Mouse (Mus musculus) bone marrow macrophage, adult 2 months (primary cell): ENCODE data around the gene Ilf2. TPM values are rescaled to one million over a fixed set of nuclear protein-coding genes. Genes with fewer than 3 reads are reported as not detected.
A peak's percentile ranks its signal among the peaks of the same experiment; 100 is the strongest.

Source experiments
- H3K27ac ChIP-seq: 2 replicates; pipeline ENCODE4 v1.5.1; 2012; ENCODE audit warnings: low read depth, low read length; ENCODE audit not compliant: insufficient read depth
- H3K4me1 ChIP-seq: 2 replicates; pipeline ENCODE4 v1.6.1; 2012; ENCODE audit warnings: low read length; ENCODE audit not compliant: control insufficient read depth, insufficient read depth
- H3K4me3 ChIP-seq: 2 replicates; pipeline ENCODE4 v1.5.1; 2012; ENCODE audit warnings: mild to moderate bottlenecking, low read length, moderate library complexity; ENCODE audit not compliant: insufficient read depth
- CTCF ChIP-seq: IDR thresholded peaks from 2 replicates; pipeline ENCODE4 v1.5.1; 2012; ENCODE audit warnings: low read depth, mild to moderate bottlenecking, low read length, moderate library complexity
- POLR2A ChIP-seq: IDR thresholded peaks from 2 replicates; pipeline ENCODE4 v1.6.1; 2012; ENCODE audit warnings: mild to moderate bottlenecking, low read depth, low read length, borderline replicate concordance
- polyA plus RNA-seq: library from polyadenylated mRNA; stranded (reverse); fragments of >200 nt; gene quantifications from 2 replicates; pipeline ENCODE4 v1.2.4, GENCODE M21; 2012; ENCODE audit not compliant: missing spikeins, insufficient read depth, insufficient read length

Ilf2 gene
- polyA plus RNA-seq, 1 experiment: 29.3 TPM

DNA sequence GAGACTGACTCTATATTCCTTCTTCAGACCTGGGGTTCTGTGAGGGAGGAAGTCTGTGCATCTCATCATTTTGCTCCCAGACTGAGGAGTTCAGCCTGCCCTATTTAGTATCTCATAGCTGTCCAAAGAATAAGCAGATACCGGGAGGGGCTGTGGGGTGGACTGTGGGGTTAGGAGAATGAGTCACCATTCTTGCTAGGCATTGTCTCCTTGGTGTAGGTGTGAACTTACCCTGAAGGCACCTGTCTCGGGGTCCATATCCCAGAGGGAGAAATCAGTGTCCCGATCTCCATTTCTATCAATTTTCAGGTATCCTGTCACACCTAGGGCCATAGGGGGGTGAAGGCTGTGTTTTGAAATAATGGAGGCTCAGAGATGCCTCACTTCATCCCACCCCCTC is 14.0 kb upstream of the Ilf2 start:
- Histone ChIP-seq H3K4me1 (peaks cover 19% of the 10 kb centered on the region), H3K27ac (no peak overlapping the region), H3K4me3 (no peak overlapping the region)
- no peak for TF ChIP-seq CTCF

DNA sequence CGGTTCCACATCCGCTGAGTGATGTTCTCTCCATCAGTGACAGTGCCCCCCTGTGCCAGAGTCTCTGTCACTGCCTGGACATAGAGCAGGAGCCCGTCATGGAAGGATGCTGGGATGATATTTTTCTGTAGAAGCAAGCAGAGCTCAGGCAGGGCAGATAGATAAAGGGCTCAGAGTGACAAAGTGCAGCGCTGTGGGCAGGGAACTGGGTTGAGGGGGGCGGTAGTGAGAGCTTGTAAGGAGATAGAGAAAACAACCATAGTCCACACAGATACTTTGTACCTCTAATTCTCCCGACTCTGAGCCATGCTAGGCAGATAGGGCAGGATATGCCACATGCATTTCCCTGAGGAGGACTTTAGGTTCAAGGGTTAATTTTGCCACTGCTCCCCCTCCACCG is 13.3 kb upstream of the Ilf2 start:
- H3K4me3 ChIP-seq: no peak overlapping the region

DNA sequence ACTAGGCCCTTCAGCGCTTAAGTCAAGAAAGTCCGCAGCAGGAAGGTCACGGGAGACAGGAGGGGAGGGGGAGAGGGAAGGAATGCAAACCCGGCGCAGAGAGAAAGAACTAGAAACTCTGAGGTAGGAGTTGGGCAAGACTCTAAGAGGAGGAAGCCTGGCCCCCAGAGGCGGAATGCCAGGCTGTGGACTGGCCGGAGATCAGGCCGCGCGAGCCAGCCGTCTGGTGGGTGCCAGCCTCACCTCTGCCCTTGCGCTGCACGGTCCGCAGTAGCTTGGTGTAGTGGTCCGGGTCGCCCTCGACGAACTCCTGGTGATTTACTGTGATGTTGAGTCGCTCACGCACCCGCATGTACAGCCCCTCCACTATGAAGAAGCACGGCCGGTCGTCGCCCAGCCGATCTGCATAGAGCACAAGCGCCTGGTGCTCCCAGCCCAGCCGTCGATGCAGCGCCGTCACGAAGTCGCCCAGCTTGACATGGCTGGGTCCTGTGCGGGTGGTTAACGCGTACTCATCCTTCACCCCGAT is 11.3 kb upstream of the Ilf2 start:
- H3K4me3 ChIP-seq: peak overlapping the region; percentile 57
- peaks cover 10% of the 10 kb centered on the region for H3K4me1 ChIP-seq
- no peak for TF ChIP-seq CTCF
- no peak for TF ChIP-seq POLR2A
- no peak overlapping the region for H3K27ac ChIP-seq

More for the DNA sequence above, 13.3 kb upstream of the Ilf2 start:
- TF ChIP-seq CTCF (no peak), POLR2A (no peak)
- Histone ChIP-seq H3K4me1 (peaks cover 19% of the 10 kb centered on the region), H3K27ac (no peak overlapping the region)

DNA sequence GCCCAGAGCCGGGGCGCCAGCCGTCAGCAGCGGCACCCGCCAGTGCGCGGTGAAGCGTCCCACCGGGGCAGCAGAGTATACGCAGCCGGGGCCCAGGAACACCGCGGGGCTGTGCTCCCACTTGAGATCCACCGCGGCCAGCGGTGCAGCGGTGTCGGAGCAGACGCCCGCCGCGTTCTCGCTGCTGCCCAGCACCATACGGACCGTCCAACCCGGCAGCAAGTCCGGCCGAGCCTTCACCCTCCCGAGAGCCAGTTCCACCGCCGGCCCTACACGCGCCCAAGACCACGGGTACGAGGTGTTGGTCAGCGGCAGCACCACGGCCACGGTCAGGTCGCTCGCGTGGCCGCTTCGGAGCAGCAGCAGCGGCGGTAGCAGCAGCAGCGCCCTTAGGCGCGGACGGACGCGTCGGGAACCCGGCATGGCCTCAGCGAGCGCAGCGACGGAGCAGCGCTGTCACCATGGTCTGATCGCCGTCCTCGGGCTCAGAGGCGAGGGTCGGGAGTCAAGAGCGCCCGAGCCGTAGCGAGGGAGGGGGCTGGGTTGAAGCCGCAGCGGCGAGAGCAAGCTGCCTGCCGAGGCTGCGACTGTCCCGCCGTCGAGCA is 10.7 kb upstream of the Ilf2 start:
- H3K4me1 ChIP-seq: peaks cover 5% of the 10 kb centered on the region
- H3K27ac ChIP-seq: no peak overlapping the region
- peak overlapping the region; percentile 57 for H3K4me3 ChIP-seq
- no peak for TF ChIP-seq CTCF
- no peak for TF ChIP-seq POLR2A

DNA sequence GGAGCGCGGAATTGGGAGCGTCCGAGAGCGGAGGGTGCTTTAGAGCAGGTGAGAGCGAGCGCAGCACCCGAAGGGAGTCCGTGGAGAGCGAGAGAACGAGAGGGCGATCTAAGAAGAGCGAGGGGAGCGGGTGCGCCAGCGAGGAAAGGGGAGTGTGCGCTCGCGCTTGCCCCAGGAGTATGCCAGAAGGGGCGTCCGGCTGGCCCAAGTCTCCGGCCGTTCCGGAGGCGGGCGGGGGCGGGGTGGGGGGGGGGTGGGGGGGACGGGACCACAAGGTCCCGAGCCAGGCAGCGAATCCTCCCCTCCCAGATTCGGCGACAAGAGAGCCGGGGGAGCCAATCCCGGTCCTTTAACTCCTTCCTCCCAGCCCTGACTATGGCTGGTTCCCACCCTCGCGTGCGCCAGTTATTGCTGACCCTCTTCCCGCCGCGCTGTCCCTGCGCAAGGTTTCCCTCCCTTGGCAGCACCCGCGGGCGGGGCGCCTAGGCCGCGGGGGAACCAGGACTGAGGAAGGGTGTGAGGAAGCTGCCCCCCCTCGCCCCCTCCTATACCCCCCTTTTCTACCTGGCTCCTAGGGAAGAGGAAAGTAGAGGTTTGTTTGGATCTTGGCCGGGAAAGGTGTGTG is 10.1 kb upstream of the Ilf2 start, which contains the start of gene Npr1:
Npr1 (minus strand) TSS at position 181 of the 625 bp plus-strand sequence.
- peak within 1 kb of the TSS; percentile 57 for H3K4me3 ChIP-seq
- H3K27ac ChIP-seq: no peak within 1 kb of the TSS
- TF ChIP-seq CTCF: no peak
- no peak for TF ChIP-seq POLR2A
- no peaks in the 10 kb centered on the region for H3K4me1 ChIP-seq

DNA sequence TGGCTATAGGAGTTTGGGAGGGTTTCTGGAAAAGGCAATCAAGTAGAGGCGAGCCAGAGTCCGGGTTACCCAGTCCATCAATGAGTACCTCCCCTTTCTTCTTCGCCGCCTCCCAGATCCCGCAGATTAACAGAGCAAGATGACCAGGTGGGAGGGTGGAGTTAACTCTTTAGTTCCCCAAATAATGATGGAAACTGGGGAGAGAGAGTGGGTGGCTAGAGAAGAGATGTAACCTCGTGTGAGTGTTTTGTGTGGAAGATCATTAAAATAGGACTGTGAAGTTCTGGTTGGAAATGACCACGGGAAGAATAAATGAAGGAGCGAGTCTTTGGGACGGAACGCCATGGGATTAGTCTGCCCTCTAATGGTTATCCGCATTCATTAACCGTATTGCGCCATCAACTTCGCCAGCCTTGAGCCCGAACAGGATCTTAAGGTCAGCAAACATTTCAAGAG is 9.6 kb upstream of the Ilf2 start:
- Histone ChIP-seq H3K4me1 (no peaks in the 10 kb centered on the region), H3K4me3 (peak overlapping the region; percentile 34), H3K27ac (no peak overlapping the region)
- TF ChIP-seq POLR2A: no peak
- TF ChIP-seq CTCF: 0 out of 2 replicates have a peak, but pooled peaks have one; percentile 27

DNA sequence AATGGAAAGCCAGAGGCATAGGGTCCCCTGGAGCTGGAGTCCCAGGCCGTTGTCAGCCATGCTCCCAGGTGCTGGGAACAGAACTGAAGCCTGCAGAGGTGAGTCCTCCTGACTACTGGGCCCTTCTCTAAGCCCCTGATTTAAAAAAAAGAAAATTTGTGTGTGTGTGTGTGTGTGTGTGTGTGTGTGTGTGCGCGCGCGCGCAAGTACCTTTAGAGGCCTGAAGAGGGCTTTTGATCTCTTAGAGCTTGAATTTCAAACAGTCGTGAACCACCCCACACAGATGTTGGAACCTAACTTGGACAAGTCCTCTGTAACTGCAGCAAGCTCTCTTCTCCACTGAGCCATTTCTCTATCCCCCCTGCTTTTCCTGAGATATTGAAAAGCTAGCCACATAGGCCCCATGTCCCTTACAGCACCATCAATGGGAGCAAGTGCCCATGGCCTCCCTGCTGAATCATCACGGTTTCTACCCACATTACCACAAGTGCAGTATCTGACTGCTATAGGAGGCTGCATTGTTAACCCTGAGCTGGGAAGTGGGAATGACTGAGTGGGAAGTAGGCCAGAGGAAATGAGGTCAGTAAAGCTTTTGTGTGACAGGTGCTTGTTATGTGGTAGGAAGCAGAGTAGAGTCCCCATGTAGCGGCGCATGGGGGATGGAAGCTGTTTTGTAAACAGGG is 8.2 kb upstream of the Ilf2 start:
- H3K4me3 ChIP-seq: no peak overlapping the region
- no peak overlapping the region for H3K27ac ChIP-seq
- TF ChIP-seq CTCF (no peak), POLR2A (no peak)
- peaks cover 3% of the 10 kb centered on the region for H3K4me1 ChIP-seq

DNA sequence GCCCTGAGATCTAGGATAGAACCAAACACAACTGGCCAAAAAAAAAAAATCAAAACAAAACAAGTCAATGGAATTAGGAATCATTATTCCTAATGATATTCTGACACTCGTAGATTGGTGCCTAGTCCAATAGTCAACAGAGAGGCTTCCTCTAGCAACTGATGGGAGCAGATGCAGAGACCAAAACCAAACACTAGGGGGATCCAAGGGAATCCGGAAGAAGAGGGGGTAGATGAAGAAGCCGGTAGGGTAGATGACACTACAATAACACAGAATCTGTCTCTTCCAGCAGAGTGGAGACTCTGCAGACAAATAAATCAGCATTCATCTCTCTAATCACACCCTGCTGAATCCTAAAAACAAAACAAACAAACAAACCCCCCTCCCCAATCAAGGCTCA is 3.7 kb upstream of the Ilf2 start:
- H3K4me3 ChIP-seq: no peak overlapping the region
- no peak for TF ChIP-seq POLR2A
- TF ChIP-seq CTCF: no peak
- peaks cover 7% of the 10 kb centered on the region for H3K4me1 ChIP-seq
- H3K27ac ChIP-seq: no peak overlapping the region

DNA sequence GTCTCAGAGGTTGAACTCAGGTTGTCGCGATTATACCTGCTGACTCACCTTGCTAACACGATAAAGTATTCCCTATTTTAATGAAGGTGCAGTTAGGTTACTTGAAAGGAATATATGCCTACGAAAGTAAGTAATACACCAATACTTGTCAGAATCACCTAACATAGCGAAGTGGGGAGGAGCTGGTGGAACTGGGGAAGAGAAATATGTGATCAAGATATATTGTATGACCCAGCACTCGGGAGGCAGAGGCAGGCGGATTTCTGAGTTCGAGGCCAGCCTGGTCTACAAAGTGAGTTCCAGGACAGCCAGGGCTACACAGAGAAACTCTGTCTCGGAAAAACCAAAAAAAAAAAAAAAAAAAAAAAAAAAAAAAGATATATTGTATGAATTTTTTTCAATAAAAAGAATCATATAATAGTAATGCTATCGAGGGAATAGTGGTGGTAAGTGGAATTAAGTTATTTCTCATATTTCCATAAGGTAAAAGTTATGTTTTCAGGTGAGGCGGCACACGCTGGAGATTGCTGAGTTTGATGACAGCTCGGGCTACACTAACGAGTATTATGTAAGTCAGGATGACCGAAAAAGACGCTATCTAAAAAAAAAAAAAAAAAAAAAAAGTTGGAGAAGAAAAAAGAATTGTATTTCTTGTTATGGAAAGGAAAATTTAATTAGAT is 635 bp upstream of the Ilf2 start:
- TF ChIP-seq POLR2A (no peak), CTCF (no peak)
- no peak overlapping the region for H3K27ac ChIP-seq
- peaks cover 9% of the 10 kb centered on the region for H3K4me1 ChIP-seq
- H3K4me3 ChIP-seq: peak overlapping the region; percentile 37; the same call in 1 of the 2 replicates

DNA sequence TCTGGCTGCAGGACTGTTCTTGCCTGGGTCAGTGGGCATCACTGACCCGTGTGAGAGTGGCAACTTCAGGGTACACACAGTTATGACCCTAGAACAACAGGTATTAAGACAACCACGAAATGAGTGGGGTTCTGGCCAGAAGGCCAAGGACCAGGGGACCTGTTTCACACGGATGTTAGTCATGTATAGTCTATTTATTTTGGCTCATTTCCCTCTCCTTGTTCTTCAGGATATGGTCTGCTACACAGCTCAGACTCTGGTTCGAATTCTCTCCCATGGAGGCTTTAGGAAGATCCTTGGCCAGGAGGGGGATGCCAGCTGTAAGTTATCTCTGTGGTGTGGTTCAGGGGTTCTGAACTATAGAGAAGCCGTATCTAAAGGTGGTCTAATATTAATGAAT is 11.1 kb downstream of the Ilf2 start:
- TF ChIP-seq POLR2A: no peak
- TF ChIP-seq CTCF: no peak
- no peak overlapping the region for H3K27ac ChIP-seq
- H3K4me3 ChIP-seq: no peak overlapping the region
- 0 out of 2 replicates have a peak, but pooled peaks cover 4% of the 10 kb centered on the region for H3K4me1 ChIP-seq
